Mouse (Mus musculus) liver, postnatal 0 days (tissue): ENCODE measurements around the gene Enpep.

Source experiments
- CTCF ChIP-seq: sonication (generic); IDR thresholded peaks from 2 replicates; pipeline ENCODE4 v1.5.1; 2016; ENCODE audit warnings: antibody characterized with exemption, low read depth
- EP300 ChIP-seq: IDR thresholded peaks from 2 replicates; pipeline ENCODE4 v1.6.1; 2016; ENCODE audit warnings: antibody characterized with exemption, low read depth, mild to moderate bottlenecking

- no peak for TF ChIP-seq CTCF
- no peak for TF ChIP-seq EP300
These were observed 33.4 kb upstream of the Enpep start for GRCm38 (mm10) chr3:129365919-129366318.
